Mouse (Mus musculus) heart, postnatal 14 days (tissue): ENCODE measurements at regions not wholly inside any gene's neighbourhood (a gene's known extent, or its start where the extent isn't known, plus 50 kb on each side); places are given as distances from the start of the nearest gene placed in this dataset.
A peak's percentile ranks its signal among the peaks of the same experiment; 100 is the strongest.

Experiments used
- DNase-seq, 2 experiments: peaks; one replicate each; pipeline ENCODE4 v3.0.0; 2021 to 2022
- intact Hi-C: fragments of 180-260 bp; cut with DNase I; formaldehyde crosslinking; loops from one replicate; pipeline ENCODE4 v1.15.1; 2025

DNA sequence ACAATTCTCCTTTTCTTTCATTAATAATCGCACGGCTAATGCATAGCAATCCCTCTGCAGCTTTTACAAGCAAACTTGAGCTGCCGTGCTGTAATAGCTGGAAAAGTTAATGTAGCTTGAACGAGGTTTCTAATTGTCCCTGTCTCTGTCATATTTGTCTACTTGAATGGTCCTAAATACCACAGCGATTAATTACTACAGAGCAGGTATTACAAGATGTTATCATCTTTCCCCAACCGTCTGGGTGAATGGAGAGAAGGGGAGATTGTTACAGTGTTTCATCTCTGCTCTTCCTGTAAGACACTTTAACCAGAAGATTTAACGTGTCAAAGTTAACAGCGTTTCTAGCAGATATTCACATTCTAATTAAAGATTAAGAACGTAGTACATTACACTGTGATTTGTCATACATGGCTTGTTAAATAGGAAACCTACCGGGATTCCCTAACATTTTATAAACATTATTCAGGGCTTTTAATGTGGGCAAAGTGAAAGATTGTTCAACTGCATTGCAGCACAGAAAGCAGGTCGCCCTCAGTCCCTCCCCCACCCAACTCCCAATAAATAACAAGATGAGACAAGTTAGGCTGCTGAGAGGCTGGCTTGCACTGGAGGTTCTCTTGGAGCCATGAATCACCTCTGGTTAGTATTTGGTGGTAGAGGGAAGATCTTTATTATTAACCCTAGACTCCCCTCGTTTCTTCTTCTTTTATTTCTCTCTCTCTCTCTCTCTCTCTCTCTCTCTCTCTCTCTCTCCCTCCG, 436.2 kb upstream of the Pou3f3 start:
- no peak for DNase-seq
- intact Hi-C loops: loop anchor here (10.0 kb wide), 1 partner anchor 435 kb away; the partner anchor contains the start of gene Pou3f3

DNA sequence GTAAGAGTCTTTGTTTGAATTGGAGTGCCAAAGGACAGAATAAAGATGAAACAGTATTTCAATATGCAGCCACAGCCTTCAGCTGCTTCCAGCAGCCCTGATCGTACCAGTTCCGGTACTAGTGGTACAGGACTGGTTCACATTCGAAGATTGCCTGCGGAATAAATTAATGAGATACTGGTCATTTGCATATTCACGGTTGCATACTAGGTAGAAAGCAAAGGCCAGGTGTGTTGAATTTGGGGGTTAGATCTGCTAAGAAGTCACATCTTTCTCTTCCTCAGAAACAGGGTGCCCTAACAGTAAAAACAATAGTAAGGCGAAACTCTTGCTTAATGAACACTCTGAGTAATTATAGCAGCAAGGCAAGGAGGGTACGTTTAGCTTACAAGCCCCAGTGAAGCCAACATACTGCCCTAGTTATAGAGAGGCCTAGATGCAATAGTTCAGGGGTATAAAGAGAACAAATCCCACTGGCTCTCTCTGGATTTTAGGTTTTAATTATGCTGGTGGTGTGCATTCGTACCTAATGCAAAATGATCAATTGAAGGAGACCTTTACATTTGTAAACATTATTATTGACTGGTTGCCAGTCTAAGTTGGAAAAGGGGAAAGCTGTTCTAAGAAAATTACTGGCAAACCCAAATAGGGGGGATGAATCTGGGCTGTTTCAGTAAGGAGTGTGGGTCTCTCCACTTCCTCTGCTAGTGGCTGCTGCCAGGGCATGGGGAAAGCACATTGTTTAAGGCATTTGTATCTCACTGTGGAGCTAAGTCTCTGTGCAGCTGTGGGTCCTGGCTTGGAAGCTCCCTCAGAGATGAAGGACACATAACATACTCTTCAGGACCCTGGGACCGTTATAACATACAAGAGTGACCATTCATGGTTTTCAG, 435.3 kb upstream of the Pou3f3 start:
- intact Hi-C loops: no loop called here
- no peak for DNase-seq

DNA sequence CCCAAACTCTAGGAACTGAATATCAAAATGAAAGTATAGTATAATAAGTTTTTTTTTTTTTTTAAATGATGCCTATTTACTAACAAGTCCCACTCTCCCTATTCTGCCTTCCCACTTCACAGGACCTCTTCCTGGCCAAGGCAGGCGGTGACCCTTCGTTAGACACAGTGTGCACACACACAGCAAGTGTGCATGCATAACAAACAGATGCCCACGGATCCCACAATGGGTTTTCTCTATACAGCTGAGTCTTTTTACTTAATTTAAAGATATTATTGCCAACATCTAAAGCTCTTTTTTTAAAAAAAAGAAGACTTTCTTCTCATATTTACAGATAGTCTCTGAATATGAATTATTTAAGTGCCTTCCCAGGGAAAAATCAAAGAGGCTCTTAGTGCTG, 434.5 kb upstream of the Pou3f3 start:
- intact Hi-C loops: no loop called here
- DNase-seq: no peak

DNA sequence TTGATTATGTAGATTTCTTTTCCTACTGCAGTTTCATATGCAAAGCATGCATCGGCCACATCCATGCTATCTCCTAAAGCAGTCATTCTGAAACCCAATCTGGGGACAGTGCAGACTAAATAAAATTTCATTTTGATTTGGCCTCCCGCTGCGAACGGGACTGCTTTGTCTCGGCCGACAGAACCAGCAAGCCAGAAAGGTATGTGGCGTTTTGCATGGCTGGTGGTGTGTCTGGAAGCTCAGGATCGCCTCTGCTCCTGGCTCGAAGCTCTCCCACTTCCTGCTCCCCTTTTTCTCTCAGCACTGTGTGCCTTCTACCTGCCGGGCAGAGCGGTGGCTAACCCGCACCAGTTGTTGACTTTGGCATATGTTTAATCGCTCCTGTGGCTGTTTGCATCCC, 433.8 kb upstream of the Pou3f3 start:
- no peak for DNase-seq
- intact Hi-C loops: no loop called here

DNA sequence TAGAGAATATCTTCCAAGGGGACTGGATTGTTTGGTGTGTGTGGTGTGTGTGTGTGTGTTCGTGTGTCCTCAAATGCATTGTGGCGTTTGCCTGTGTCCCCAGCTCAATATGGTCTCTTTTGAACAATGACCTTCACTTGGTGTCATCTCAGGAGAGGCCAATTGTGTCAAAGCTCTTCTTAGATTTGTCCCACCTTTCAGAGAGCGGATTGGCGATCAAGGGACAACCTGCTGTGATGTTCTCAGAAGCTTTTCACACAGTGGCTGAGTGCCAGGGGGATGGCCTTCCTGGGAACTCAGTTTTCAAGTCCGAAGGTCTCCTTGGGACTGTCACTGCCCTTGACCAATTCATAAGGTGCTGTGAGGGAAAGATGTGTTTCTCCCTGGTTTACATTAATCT, 433.0 kb upstream of the Pou3f3 start:
- intact Hi-C loops: no loop called here
- DNase-seq: no peak

DNA sequence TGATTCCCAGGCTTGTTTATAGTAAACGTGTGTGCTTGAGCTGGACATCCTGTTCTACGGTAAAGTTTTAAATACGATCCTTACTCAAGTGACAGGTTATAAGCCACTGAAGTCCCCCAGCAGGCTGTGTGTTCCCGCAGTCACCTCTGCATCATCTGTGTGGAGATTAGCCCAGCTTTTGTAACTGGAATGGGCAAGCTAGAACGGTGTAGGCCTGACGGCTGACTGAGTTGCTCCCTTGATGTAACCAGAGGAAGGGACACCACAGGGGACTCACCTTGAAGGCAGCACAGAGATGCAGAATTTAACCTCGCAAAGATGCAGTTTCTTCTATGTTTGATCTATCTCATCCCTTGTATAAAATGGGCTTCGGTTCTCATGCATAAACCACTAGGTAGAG, 418.4 kb upstream of the Pou3f3 start:
- intact Hi-C loops: no loop called here
- DNase-seq: no peak

DNA sequence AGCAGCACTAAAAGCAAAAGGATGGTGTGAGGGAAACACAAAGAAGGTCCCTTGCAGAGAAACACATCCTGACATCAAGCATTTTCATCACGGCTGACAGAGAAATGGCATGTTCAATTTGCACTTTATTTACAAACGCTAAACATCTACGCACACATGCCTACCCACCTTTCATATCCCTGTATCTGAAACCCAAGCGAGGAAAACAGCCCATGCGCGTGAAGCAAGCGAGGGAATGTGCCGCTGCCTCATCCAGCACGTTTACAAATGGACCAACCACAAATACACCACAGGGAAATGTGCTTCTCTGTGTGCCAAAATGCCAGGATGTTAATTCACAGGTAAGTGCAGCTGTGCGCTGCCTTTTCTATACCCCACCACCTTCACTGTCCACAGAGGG, 399.7 kb upstream of the Pou3f3 start:
- intact Hi-C loops: no loop called here
- no peak for DNase-seq

DNA sequence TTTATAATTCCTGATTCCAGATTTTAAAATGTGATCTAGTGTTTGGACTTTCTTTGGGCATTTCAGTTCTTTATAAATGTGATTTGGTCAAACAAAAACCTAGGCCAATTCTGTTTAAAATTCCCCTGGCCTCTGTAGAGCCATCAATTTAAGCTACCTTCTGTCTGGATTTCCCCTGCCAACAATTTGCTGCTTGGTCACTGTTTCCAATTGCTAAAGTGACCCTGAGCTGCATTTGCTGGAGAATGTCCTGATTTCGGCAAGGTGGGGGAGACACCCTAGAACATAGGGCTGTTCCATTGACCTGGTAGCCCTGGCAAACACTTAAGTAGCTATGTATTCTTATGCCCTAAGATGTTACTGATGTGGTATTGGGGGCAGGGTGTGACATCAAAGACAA, 386.3 kb upstream of the Pou3f3 start:
- intact Hi-C loops: no loop called here
- no peak for DNase-seq

DNA sequence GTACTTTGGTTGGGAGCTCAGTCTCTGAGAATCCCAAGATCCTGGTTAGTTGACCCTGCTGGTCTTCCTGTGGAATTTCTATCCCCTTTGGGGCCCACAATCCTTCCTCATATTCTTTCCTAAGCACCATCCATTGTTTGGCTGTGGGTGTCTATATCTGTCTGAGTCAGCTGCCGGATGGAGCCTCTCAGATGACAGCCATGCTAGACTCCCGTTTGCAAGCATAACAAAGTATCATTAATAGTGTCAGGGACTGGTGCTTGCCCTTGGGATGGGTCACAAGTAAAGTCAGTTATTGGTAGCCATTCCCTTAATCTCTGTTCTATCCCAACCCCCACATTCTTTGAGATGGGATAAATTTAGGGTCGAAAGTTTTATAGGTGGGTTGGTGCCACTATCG, 382.1 kb upstream of the Pou3f3 start:
- intact Hi-C loops: no loop called here

DNA sequence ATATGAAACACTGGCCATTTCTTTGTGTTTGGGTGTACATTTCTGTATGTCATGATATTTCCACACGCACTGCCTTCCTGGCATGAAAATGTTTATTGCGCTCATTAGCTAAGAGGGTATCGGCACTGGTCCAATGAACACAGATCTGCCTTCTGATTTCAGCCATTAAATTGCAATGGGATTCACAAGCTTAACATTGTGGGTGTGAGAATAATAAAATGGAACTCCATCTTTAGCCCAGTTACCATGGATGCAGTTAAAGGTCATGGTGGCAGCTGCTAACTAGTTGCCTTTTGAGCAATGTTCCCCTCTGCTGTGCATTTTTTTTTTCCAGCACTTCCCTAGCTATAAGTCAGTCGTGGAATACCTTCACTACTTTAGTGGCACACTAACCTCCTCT, 343.7 kb upstream of the Pou3f3 start:
- no peak for DNase-seq
- intact Hi-C loops: no loop called here

More for the DNA sequence above, 382.1 kb upstream of the Pou3f3 start:
- DNase-seq: no peak

DNA sequence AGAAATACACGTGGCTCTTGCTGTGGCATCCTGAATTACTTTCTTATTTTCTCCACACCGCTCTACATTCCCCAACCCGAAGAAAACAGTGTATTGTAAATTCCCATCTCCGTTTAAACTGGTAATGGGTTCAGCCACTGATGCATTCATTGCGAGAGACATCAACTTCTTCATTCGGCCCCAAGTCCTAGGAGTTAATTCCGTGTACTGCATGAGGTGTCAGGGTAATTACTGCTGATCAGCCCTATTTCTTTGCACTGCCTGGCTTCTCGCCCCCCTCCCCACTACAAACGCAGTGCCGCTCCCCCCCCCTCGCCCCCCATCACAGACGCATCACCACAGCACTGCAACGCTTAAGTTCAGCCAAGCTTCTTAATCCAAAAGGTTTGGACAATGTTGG, 343.2 kb upstream of the Pou3f3 start:
- DNase-seq: no peak
- intact Hi-C loops: no loop called here

DNA sequence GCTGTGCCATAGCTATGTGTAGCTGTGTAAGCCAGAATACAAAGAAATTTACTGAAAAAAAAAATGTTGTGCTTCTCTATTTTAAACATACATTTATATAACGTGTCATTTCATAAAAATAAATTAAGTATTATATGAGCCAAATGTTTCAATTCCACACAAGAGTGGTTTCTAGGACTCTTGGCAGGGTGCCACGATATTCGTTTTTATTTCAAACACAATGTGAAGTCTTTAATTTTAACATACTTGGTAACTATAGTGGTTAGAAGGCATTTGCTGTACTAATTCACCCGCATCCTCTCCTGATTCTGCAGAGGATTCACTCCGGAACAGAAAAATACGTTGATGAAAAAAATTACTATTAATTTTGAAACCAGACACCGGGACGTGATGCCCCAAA, 342.5 kb upstream of the Pou3f3 start:
- DNase-seq: peak in 1 of 2 experiments; percentile 2
- intact Hi-C loops: no loop called here

DNA sequence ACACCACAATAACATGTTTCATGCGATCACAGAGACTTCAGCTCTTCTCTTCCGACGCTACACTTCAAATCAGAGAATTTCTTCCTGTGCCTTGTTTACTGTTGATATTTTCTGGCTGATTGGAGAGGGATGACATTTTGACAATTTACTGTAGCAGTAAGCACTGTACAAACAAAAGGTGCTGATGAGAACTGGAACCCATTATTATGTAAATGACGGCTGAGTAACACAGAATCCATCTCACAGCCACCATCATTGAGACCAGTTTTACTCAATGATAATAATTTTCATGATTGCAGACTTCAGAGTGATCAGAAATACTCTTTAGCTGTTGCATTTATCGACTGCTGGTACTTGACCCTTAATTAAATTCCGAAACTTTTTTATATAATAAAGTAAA, 341.5 kb upstream of the Pou3f3 start:
- DNase-seq: no peak
- intact Hi-C loops: no loop called here

DNA sequence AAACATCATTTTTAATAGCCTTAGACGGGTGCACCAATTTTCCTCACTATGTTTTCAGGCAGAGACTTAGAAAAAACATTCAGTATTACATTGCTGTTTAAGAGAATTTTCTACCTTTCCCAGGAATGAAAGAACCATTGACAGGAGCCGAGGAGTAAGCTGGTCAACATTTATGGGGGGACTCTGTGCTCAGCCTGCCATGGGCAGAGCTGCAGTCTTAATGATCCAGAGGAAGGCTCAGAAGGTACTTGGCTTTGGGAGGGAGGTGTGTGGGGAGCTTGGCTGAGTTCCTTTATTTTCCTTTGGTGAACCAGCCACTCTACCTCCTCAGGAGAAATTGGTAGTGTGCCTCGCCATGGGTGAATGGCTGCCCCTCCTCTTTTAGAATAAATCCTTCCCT, 333.1 kb upstream of the Pou3f3 start:
- intact Hi-C loops: no loop called here
- DNase-seq: no peak

DNA sequence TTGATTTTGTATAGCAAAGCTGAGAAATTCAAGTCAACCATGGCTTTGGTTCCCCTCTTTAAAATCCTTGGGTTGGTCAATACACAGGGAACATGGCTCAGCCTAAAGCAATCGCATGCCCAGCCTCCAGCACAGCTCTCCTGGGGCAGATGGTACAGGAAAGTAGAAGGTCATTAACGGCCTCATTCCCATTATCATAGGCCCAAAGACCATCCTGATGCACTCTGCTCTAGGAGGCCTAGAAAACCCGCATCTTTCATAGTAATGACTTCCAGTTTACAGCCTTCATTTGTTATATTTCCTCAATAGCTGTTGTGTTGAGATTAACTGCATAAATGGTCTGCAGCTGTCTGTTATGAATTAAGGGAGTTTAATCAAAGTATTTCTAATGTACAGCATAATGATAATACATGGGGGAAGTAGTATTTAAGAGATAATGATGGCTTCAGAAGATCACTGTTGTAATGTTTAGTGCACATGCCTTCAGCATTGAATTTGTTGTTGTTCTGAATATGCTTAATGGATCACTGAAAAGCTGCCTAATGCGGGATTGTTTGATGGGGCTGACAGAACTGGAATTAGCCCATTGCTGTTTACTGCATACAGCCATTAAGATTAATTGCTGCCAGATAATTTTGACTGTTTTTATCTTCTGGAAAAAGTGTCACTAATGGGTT, 329.8 kb upstream of the Pou3f3 start:
- no peak for DNase-seq
- intact Hi-C loops: no loop called here

DNA sequence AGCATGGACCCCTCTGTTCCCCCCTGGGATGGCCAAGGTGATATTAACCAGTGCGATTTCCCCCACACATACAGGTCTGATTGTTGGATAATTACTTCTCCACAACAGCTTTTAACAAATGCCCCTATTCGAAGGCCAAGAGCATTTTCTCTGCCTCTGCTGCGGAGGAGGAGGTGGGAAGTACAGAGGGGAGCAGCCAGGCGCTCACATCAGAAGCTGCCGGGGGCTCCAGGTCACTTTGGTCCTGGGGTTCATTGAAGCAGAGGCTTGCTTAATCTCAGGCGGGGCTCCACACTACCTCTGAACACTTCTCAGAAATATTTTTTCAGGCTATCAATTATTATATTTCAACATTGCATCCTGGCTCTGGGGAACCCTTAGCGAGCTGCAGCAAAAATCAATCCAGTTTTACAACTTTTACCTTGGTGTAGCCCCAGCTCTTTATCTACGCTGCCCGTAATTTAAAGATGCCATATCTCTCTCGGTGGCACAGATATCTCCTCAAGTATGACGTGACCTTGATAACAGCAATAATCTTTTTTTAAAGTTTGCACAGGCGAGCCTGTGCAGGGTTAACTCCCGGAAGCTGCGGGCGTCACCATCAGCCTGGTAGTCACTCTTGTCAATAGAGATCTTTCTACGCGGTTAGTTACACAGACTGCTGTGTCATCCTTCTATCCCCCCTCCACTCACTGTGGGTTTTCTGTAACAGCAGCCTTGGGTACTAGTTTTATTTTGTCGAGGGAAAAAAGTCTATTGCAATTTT, 307.5 kb upstream of the Pou3f3 start:
- DNase-seq: no peak
- intact Hi-C loops: no loop called here

DNA sequence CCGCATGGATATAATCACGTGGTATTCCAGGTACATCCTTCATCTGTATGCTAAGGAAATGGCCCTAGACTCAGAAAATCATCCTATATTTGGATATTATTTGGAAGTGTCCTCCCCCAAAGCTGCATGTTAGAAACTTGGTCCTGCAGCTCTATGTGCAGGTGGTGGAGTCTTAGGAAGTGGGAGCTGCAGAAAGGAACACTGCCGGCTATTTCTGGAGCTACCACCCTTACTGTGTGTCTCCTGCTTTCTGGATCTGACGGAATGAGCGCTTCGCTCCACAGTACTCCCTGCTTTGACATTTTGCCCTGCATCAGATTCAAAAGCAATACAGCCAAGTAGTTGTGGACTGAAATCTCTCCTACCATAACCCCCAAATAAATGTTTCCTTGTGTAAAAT, 306.8 kb upstream of the Pou3f3 start:
- intact Hi-C loops: no loop called here
- no peak for DNase-seq

DNA sequence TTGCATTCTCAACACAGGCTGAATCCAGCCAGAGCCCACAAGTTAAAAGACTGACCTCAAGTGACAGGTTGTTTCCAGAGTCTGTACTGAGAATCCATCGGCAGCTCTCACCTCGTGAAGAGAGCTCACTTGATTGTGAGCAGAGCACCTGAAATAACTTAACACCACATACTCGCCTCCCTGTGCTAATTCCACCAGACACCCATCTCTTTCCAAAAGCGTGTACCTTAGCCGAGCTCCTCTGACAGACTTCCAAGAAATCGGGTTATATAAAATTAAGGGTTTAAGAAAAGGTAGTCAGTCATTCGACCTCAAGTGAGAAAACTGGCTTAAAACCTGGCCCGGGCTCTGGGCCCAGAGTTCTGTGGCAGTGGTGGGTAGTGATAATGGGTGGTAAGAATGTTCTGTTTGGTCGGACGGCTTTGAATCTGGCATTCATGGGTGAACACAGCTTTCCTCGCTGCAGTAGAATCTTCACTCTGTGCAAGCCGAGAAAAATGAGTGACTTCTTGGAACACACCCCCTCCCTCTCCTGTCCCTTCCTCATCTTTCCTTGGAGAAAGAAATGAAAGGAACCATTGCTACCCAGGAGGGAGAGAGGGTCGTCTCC, 299.8 kb upstream of the Pou3f3 start:
- intact Hi-C loops: no loop called here
- DNase-seq: no peak

DNA sequence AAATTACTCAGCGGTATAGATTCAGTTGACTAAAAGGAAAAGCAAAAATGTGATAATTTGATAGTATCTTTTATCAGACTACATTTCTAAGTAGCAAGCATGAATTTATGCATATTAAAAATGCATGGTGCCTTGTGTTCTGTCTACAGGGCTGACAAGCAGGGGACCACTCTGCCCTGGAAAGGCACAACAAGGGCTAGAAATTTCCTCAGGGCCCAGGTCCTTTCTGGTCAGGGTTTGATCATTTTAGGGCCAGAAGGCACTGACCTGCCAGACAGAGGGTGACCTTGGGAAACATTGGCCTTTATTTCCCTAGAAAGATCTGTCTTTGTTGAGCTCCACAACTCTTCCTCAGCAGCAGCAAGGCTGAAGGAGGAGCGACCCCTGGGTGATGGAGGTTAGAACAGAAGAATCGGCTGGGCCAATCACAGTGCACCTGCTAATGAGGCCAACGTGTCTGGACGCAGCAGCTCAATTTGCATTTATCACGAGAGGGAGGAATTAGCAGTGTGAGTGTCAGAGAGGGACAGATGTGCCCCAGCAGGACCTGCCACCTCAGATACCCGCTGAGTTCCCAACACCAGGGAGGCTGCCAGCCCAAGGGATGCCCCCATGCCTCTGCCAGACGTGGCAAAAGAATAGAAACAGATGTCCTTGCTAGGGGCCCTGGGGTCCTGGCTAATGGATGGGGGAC, 297.0 kb upstream of the Pou3f3 start:
- no peak for DNase-seq
- intact Hi-C loops: no loop called here
